ENCODE assay signal across 9 mouse cellular contexts in the genomic region with DNA sequence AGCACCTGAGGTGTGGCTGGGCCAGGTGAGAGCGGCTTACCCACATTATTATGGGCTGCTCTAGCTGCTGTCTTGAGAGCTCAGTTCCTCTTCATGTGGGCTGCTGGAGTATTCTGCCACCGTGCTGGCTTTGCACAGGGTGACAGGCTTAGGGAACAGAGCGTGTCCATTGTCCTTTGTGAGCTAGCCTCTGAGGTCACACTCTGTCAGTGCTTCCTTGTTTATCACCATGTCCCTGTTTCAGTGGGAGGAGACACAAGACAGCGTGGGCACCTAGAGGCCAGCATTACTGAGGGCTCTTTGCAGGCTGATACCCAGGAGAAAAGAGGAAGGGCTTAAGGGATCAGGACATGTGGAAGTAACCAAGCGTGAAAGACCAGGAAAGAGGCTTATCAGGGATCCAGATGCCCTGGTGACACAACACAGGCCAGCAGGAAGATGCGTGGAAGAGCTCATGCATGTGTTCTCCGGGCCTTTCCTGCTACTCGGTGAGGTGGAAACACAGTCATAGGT. TPM values are rescaled to one million over a fixed set of nuclear protein-coding genes. Genes with fewer than 3 reads are reported as not detected.
DNase-seq lines count a peak whose midpoint lies in the region; ATAC-seq lines count a peak whose summit lies in the region.
"Had no signal": no experiment of that assay in that cellular context is flagged by ENCODE, and none has a peak within 500 bp of the region (broad histone marks: within the 10 kb centered on the region; RNA-seq: fewer than 3 reads in every experiment).

A gene (minus strand): TSS at position 120 of the 513 bp plus-strand sequence.

- peaks cover 14% of the 10 kb centered on the region for H3K4me1 ChIP-seq in liver, embryonic 16.5 days (ENCODE audit: control insufficient read depth, low read depth, low read length)
- H3K4me1 ChIP-seq: limb, embryonic 15.5 days had no signal

- peak; percentile 51 for DNase-seq in left cerebral cortex, adult 11 months (ENCODE audit: low spot score)
- no peak for DNase-seq in left cerebral cortex, postnatal 4 days
- DNase-seq in heart, postnatal 4 days: no peak
- peak; percentile 65 for DNase-seq in retina, embryonic 14.5 days (ENCODE audit: low spot score)
- DNase-seq in MN1 (ENCODE audit: low spot score): no peak
- no peak for DNase-seq in kidney, adult 8-10 months

- no peak within 1 kb of the TSS for H3K4me2 ChIP-seq in liver, embryonic 16.5 days (ENCODE audit: low read depth, low read length)
- H3K4me2 ChIP-seq: limb, embryonic 15.5 days had no signal

- no peak within 1 kb of the TSS for H3K9ac ChIP-seq in liver, embryonic 16.5 days (ENCODE audit: low read depth, low read length)
- H3K9ac ChIP-seq: limb, embryonic 15.5 days had no signal

- peak; percentile 31; the same call in 1 of the 2 replicates for ATAC-seq in liver, embryonic 16.5 days (ENCODE audit: low read depth)
- ATAC-seq in inflammation-experienced regulatory T-cells, adult 6 months: no peak

- no peaks in the 10 kb centered on the region for H3K36me3 ChIP-seq in liver, embryonic 16.5 days (ENCODE audit: control insufficient read depth, insufficient read depth)
- H3K36me3 ChIP-seq: limb, embryonic 15.5 days had no signal

- H3K27me3 ChIP-seq in liver, embryonic 16.5 days (ENCODE audit: control insufficient read depth, insufficient read depth, low read depth, low read length): no peaks in the 10 kb centered on the region
- H3K27me3 ChIP-seq: limb, embryonic 15.5 days had no signal

- H3K9me3 ChIP-seq in liver, embryonic 16.5 days (replicated peaks; ENCODE audit: control insufficient read depth, low read length): no peaks in the 10 kb centered on the region
- H3K9me3 ChIP-seq: limb, embryonic 15.5 days had no signal

- 31% methylated on average over 8 of the region's 8 CpGs for WGBS in liver, embryonic 16.5 days (ENCODE audit: insufficient replicate concordance)

- intact Hi-C loops in left cerebral cortex, postnatal 4 days (cut with DNase I): no loop called here

- no peak within 1 kb of the TSS for H3K4me3 ChIP-seq in liver, embryonic 16.5 days (ENCODE audit: low read depth, low read length)
- H3K4me3 ChIP-seq: limb, embryonic 15.5 days had no signal

- no peak within 1 kb of the TSS for H3K27ac ChIP-seq in liver, embryonic 16.5 days (ENCODE audit: low read length)
- H3K27ac ChIP-seq: limb, embryonic 15.5 days had no signal

RNA-seq across cellular contexts. Expression of the gene that starts here (rescaled TPM):
- 1 to 10 TPM; 2.8 to 3.6 TPM for total RNA-seq in left cerebral cortex, postnatal 4 days (2021)
- total RNA-seq in heart, postnatal 4 days (2021): 10 to 100 TPM; 10.4 to 10.6 TPM
- polyA plus RNA-seq in liver, embryonic 16.5 days (2015; fragmentation: Nextera tagmentation; extraction: Ambion mirVana): 2.2 and 2.4 TPM in 2 replicates
- under 1 TPM in 2 of 3 experiments, not detected in 1; 0.50 to 0.83 TPM for polyA plus RNA-seq in inflammation-experienced regulatory T-cells, adult 6 months (2017; shearing (Covaris generic))

Comparison
In these comparisons a context has a peak if more than half of its experiments do, and no peak if none do; other contexts are left out.
1. DNase-seq: peak in left cerebral cortex, adult 11 months (single experiment) and retina, embryonic 14.5 days (single experiment); none in left cerebral cortex, postnatal 4 days (single experiment), heart, postnatal 4 days (single experiment), MN1 (single experiment) and kidney, adult 8-10 months (0 of 2).